Mouse (Mus musculus) cerebellum, adult 18-20 months (tissue): ENCODE data around the gene Smarcd3.

ENCODE experiments used
- DNase-seq, 2 experiments: peaks; one replicate each; pipeline ENCODE4 v3.0.0; 2021

Smarcd3 gene

DNA sequence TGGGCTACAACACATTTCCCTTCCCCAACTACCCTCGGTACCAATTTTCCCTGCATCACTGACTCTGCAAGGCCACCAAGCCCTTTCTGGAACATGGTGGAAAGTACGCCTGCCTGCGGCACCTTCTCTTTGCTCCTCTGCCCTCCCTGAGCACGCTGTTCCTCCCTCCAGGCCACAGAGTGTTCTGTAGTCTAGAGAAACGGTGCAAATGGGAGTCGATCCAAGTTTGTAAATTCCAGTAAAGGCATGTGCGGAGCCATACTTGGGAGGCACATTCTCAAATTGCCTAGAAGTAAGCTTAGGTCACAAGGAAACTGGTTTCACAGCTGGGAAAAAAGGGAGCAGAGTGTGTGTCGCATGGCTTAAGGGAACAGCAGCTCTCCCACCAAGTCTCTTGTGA, 4.1 kb downstream of the Smarcd3 start:
- no peak for DNase-seq

DNA sequence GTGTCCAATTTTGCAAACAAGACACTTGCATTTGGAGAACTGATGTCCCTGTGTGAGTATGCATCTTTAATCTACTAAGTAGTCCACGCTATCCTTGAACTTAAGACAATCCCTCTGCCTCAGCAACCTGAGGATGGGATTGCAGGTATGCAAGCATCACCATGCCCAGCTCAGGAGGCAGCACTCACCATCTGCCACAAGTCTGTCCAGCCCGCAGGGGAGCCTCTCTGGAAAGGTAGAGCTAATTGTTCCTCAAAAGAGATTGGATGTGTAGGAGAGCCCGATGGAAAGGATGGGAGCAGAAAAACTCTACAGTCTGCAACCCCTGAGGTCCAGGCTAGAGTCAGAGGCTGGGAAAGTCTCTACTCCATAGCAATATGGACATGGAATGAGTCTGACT, 5.3 kb downstream of the Smarcd3 start:
- peak; percentile 30 to 43 for DNase-seq

DNA sequence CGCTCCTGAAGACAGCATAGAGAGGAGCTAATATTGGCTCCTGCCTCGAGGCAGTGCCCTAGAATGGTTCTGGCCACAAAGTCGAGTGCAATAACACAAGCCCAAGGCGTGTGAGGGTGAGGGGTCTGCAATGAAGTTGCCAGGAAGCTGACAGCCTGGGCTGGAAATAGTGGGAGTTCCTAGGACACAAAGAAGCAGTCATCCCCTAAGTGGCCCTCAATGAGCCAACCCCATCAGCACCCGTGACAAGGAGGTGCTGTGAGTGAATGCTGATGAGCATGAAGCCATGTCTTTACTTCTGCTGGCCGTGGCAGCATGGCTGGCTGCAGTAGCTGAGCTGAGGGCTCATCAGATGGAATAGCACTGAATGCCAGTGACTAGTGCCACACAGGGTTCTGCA, 9.1 kb downstream of the Smarcd3 start:
- DNase-seq, result no peak

DNA sequence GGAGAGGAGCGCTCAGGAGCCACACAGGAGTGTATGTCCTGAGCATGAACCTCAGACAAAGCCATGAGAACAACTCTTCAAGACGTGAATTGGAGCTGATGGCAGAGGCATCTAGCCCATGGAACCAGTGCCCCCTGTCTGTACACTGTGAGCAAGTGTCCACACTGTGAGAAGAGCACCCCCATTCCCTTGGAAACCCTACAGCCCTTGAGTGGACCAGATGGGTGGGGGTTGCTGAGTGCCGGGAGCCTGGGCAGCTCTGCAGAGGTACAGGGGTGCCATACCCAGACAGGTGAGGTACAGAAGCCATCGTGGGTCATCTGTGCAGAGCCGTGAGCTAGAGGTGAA, 11.9 kb downstream of the Smarcd3 start:
- DNase-seq, result no peak

DNA sequence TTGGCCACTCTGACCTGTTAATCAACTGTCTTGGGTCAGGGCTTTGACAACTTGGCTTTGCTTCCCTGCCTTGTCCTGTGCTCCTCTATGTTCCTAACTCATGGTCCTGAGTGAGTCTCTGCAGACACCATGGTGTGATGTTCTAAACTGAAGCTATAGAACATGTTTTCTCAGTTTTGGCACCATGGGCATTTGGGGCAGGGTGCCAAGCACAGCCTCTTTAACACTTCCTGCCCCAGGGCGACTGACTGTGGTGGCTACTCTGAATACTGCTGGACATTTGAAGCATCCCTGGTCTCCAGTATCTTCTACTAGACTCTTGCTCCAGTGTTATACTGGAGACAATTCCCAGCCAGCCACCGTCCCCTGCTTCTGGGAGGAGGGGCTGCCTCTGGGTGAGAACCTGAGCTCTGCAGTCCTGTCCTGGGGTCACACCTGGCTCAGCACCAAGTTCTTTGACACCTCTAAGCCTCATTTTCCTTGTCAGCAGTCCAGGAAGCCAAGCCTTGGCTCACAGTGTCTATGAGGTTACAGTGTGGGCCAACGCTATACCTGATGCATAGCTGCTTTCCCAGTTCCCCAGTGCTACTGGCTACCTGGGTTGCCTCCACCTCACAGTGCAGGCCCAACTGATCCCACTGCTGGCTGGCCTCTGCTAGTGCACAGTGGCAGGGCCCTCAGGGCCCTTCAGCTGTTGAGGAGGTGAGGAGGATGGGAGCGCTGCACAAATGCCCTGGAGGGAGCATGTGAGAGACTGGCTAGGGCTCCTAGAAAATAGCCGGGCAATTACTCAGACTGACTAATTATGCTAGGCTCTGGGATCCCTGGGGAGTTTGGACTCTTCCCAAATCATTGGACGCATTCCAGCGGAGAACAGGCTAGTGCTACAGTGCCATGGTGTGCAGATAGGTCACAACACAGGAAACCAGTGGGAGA, 12.6 kb downstream of the Smarcd3 start:
- peak; percentile 75 to 78 for DNase-seq

DNA sequence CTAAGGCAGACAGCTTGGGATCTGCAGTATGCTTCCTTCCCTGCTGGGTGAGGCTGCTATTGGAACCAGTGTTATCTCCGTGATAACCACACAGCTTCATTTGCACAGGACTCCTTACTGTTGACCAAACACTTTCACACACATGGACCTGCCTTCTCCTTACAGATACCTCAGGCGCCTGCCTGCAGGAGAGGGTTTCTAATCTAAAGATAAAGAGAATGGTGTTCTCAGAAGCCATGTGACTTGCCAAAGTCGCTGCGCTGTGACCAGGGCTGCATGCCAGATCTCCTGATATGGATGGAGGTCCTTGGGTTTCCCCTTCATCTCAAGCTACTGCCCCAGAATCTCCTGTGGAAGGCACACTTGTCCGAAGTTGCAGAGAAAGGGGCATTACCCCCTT, 14.8 kb downstream of the Smarcd3 start:
- DNase-seq, result no peak

DNA sequence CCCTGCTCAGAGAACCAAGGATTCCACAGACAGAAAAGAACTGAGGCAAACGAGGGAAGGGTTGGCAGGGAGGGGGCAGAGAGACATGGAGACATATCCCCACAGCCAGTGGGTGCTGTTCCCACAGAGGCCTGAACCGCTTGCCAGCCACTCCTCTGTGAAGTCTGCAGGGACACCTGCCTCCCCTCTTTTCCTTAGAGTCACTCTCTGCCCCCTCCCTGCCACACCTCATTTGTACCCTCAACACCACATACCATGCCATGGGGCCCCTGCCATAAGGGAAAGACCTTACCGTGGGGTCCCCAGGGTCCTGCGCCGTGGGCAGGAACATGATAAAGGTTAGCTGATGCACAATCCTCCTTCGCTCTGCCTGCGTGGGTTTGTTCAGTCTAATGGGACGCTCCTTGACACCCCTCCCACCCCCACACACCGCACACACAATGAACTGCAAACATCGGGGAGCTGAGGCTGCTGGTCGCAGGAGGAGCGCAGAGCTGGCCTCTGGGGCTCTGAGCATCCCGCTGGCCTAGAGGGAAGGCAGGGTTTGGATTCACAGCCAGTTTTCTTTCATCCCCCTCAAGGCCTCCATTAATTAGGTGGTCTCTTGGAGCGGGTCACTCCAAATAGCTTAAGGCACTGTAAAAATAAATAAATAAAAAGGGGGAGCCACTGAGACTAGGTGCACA, 18.1 kb downstream of the Smarcd3 start:
- no peak for DNase-seq

DNA sequence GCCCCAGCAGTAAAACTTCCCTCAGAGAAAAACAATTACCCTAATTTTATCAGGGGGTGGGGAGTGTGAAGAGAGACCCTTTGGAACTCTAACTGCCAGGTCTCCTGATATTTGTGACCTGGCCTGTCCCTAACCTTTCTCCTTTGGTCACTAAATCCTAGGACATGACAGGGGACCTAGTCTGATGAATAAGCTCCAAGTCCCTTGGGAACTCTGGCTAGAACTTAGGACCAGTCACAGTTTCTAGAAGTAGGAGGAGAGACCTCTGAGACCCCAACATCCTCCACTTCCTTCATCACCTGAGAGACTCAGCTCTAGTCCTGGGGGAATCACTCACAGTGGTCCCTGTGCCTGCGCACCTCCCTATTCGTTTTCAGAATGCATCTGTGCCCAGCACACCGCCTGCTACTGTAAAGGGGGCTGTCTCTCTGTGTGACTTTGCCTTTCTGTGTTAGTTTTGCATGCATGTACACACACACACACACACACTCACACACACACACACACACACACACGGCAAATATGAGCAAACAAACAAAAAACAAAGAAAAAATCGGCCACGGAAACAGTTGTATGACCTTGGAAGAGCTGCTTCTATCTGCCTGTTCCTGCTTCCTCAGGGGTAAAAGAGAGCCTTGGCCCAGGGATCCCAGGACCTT, 18.8 kb downstream of the Smarcd3 start:
- no peak for DNase-seq

DNA sequence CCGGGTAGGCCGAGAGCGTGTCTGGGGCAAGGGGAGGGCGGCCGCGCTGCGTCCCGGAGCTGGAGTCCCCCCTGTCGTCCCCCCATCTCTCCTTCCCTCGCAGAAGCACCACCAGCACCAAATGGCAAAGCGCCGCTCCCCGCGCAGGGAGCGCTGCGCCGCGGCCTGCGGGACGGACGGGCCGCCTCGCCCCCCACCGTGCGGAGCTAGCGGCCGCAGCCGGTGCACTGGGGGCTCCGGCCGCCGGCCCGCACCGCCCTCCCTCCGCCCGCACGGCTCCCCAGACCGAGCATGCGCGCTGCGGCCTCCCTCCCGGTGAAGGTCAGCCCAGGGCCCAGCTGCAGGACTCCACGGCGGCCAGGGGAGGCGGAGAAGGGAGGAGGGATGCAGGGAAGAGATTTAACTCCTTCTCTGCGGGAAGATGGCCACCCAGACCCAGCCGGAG, 19.5 kb downstream of the Smarcd3 start:
- peak; percentile 83 to 84 for DNase-seq

DNA sequence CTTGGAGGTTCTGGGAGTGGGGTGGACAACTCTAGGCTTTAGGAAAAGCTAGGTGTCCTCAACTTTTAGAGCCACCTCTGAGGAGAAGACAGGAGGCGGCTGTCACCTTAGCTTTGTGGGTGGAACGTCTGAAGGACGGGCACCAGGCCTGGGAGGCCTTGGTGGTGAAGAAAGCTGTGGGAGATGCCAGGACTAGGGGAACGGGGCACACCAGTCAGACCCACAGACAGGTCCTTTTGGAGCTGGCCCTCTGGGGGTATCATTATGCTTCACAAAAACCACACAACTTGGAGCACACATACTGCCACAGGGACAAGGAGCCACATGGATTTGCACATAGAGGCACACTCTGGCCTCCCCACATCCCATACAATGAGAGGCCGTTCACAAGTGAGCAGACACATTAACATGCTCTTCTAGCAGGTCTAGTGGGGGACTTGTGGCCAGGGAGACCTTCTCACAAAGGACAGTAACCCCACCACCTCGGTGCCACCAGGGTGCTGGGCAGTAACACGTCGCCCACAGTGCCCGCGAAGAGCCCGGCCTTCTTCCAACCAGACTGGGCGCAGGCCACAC, 20.0 kb downstream of the Smarcd3 start:
- DNase-seq, result peak in 1 of 2 experiments; percentile 39

DNA sequence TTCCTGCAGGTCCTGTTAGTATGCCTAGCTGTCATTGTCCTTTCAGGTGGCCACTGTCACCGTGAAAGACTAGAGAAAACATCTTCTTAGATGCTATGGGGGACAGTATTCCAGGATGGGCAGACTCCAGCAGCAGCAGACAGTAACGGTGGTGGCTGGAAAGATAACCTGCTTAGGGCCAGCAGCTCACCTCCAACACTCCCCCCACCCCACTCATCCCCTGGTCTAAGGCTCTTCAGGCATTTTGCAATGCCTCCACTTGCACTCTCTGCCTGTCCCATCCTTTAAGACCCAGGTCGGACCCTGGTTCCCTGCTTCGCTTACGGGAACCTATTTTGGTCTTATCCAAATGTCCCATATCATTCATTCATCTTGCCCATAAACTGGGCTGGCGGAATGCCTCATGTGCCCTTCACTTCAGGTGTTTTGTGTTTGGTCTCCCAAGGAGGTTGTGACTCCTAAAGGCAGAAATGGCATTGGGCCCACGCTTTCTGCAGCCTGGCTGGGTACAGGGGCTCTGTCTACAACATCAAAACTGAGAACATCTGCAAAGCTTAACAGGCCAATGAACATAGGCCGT, 20.7 kb downstream of the Smarcd3 start:
- no peak for DNase-seq

DNA sequence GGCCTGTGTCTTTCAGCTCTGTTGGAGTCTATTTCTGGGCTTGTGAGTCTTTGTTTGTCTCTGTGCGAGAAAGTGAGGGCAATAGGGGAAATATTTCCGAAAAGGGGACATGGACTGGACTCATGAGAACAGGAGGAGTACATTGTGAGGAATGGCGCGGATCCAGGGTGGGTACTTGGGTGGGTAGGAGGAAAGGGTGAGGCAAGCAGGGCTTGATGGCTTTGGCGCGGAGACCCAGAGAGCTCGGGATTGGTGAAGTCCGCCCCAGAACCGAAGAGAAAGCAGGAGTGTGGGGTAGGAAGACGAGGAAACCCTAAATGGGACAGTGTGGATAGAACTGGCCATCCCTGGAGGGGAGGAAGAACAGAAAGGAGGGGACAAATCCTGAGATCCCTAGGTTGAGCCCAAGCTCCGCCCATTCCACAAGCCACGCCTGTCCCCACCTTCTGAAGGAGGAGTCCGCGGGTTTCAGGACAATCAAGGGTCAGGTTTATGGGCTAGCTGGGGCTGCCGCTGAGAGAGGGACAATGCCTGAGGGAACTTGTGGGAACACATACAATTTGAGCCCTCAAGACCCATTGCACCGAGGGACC, 21.4 kb downstream of the Smarcd3 start:
- peak; percentile 67 to 83 for DNase-seq

DNA sequence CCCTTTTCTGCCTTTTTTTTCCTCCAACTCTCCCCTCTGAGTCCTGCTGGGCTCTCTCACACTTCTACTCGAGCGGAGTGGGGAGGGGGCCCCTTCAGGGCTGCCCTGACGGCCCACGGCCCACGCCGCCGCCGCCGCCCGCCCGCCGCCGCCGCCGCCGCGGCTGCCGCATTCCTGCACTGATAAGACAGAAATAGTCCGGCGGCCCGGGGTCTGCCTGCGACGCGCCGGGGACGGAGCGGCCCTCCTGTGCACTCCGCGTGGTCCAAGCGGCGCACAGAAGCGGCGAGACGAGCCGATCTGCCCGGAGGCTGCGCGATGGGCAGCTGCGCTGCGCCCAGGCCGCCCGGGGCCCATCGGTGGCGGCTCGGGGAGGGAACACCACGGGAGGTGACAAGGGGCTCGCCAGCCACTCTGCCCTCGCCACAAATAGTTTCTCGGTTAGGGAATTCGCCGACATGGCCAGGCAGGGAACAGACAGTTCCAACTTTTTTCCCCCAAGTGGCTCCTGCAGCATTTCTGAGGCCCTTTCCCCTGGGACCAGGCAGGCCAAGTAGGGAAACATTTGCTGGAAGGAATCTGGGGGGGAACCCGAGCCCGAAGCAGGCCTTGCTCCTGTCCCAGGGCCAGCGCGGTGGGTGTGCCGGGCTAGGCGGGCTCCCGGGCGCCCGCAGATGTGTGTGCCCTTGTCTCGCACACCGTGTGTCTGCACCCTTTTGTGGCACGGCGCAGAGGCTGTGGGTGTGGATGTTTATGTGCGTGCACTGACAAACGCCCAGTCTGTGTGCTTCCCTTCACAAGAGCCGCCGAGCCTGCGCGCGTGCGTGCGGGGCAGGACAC, 22.1 kb downstream of the Smarcd3 start:
- DNase-seq, result peak; percentile 38 to 55

DNA sequence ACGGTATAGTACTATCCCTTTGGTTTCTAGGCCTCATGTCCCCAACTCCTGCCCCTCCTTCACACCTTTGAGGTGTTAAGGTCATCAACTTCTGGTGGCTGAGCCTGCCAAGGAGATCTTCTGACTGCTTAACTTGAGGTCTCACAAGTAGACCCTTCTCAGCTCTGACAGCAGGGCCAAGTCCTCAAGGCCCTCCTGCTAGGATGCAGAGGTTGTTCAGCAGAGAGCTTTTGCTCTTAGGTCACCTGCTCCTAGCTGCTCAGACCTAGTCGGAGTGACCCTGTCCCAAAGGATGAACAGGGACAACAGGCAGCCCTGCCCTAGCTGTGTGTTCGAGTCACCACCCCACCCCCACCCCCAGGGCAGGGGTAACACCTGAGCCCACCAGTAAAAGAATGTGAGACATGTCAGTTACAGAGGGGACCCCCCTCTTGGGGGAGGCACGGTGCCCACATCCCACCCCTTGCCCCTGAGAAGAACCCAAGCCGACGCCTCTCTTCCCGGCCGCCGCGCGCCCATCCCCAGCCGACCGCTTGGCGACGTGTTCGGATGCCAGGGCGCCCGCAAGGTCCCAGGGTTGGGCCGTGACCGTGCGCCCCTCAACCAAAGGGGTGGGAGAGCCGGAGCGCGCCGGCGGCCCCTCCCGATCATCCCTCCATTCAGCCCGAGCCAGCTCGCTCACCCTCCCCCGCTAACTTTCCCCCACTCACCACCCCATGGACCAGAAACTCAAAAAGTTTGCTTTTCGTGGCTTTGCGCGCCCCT, 23.0 kb downstream of the Smarcd3 start:
- peak in 1 of 2 experiments; percentile 25 for DNase-seq

DNA sequence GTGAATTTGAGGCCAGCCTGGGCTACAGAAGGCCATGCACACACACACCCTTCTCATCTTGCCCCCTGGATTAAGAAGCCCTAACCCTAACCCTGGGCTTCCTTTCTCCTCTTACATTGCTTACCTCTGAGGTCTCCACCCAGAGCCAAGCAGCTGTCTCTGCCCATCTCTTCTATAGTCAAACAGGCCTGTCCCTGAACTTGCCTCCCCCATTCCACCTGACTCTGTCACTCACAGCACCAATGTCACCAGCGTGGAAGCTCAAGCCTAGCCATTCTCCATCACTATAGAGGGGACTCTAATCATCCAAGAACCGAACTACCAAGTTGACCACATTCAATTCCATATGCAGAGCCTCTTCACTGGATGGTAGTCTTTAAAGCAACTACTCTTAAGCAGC, 24.0 kb downstream of the Smarcd3 start:
- no peak for DNase-seq

DNA sequence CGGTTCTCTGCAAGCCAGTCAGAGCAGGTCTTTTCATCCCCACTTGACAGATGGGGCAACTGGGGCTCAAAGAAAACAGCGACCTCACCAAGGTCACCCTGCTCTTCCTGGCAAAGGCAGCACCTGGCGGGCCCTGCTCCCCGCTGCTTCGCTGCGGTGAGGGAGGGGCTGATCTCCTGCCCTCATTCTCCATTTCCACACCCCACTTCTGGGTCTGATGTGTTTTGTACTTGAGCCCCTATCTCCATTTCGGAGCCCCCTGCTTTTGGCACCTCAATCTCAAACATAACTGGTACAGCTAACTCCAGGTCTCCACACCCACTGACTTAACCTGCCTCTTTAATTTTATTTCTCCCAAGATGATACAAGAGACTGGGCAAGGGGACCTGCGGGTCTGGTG, 25.1 kb downstream of the Smarcd3 start:
- peak in 1 of 2 experiments; percentile 26 for DNase-seq

DNA sequence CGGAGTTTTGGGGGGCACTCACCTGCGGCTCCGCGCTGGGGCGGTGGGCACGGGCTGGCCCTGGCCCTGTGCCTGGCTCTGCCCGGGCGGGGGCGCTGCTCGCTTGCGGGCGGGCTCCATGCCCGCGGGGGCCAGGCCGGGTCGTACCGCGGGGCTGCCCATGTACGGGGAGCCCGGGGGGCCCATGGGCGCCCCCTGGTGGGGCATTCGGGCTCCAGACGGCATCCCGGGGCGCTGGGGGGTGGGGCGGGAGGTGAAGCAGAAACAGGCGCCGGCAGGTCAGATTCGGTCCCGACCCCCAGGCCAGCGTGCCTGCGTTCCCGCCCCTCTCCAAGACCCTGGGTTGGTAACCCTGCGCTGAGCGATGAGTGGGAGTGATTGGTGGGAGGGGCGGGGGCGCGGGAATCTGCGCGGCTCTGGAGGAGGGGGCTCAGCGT, 25.6 kb downstream of the Smarcd3 start:
- peak; percentile 28 to 66 for DNase-seq

DNA sequence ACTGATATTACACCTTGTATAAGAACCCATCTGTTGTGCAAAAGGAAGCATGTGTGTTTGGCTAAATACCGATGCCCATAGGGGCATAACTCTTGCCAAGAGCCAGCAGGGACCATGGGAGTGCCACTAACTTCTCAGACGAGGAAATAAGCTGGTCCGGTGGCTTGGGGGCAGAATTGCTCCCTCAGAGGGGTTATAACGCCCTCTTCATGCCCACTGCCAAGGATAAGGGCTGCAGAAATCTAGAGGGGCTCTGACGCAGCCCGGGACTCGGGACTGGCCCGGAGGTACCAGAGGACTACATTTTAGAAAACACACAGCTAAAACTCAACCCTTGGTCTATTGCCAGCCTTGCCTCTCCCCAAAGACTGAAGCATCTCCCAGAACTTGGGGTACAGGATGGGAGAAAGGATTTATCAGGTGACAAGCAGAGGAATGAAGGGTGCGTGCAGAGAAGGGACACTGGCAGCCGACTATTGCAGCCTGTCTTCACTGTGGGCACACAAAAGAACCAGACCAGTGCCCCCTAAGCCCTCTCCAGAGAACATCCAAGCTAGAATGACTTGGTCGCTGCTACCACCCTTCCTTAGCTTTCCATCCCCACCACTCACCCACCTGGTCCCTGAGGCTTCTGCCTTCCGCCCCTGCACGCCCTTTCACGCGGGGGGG, 26.2 kb downstream of the Smarcd3 start:
- peak; percentile 41 to 49 for DNase-seq

DNA sequence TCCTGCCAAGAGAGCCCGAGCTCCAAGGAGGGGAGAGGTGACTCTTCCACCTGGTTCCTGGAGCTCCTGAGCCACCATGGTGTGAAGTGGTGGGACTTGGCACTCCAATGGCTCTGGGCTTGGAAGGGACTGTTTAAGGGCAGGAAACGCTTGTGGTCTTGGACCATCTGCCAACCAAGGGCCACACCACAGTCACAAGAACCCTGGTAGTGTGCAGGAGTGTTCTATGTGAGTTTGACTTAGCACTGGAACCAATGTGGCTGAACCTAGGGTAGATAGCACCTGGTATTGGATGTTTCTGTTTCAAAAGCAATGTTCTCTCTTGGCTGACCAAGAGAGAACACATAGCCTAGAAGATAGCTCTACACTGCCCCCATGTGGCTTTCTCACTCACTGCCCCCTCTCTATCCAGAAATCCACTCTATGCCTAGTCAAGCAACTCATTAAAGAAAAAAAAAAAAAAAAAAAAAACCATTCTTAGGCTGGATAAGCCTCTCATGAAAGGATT, 26.9 kb downstream of the Smarcd3 start:
- DNase-seq, result peak; percentile 82
